Comparison of ENCODE assay signal across 8 mouse cellular contexts in genomic region chr14:47189635-47189955, GRCm38 (mm10). TPM values are rescaled to one million over a fixed set of nuclear protein-coding genes. Genes with fewer than 3 reads are reported as not detected.
A peak's percentile ranks its signal among the peaks of the same experiment; 100 is the strongest.
DNase-seq lines count a peak whose midpoint lies in the region; ATAC-seq and TF ChIP-seq lines count a peak whose summit lies in the region.

No protein-coding gene starts in this region.

- no peaks in the 10 kb centered on the region for H3K9me3 ChIP-seq in kidney, embryonic 15.5 days (replicated peaks)
- H3K9me3 ChIP-seq in embryonic facial prominence, embryonic 10.5 days = no peaks in the 10 kb centered on the region
- H3K9me3 ChIP-seq in midbrain, postnatal 0 days (ENCODE audit: low read length) = no peaks in the 10 kb centered on the region

- WGBS in kidney, embryonic 15.5 days = 15% methylated on average over 8 of the region's 8 CpGs
- 14% methylated on average over 8 of the region's 8 CpGs for WGBS in embryonic facial prominence, embryonic 10.5 days
- 18% methylated on average over 8 of the region's 8 CpGs for WGBS in midbrain, postnatal 0 days

- ATAC-seq in kidney, embryonic 15.5 days (replicated peaks; ENCODE audit: low FRiP score) = no peak; the same call in 1 of the 2 replicates
- peak; percentile 66 for ATAC-seq in inflammation-experienced regulatory T-cells, adult 6 months
- no peak for ATAC-seq in midbrain, postnatal 0 days (ENCODE audit: low FRiP score)

- H3K27me3 ChIP-seq in kidney, embryonic 15.5 days = peaks cover 23% of the 10 kb centered on the region
- peaks cover 36% of the 10 kb centered on the region for H3K27me3 ChIP-seq in embryonic facial prominence, embryonic 10.5 days (replicated peaks; ENCODE audit: low read depth, poor library complexity, severe bottlenecking)
- peaks cover 17% of the 10 kb centered on the region for H3K27me3 ChIP-seq in midbrain, postnatal 0 days (ENCODE audit: insufficient read depth, low read length)

- peak overlapping the region; percentile 74 for H3K4me3 ChIP-seq in kidney, embryonic 15.5 days (replicated peaks)
- peak overlapping the region; percentile 90 for H3K4me3 ChIP-seq in embryonic facial prominence, embryonic 10.5 days
- peak overlapping the region; percentile 87 for H3K4me3 ChIP-seq in midbrain, postnatal 0 days (ENCODE audit: low read depth, low read length)

- no peak for TF ChIP-seq CTCF in midbrain, postnatal 0 days (IDR thresholded peaks at IDR 0.05)

- peaks cover 9% of the 10 kb centered on the region for H3K4me1 ChIP-seq in kidney, embryonic 15.5 days
- H3K4me1 ChIP-seq in embryonic facial prominence, embryonic 10.5 days = peaks cover 11% of the 10 kb centered on the region
- H3K4me1 ChIP-seq in midbrain, postnatal 0 days (ENCODE audit: insufficient read depth, low read length) = peaks cover 7% of the 10 kb centered on the region

- no peaks in the 10 kb centered on the region for H3K36me3 ChIP-seq in kidney, embryonic 15.5 days
- no peaks in the 10 kb centered on the region for H3K36me3 ChIP-seq in embryonic facial prominence, embryonic 10.5 days (replicated peaks)
- H3K36me3 ChIP-seq in midbrain, postnatal 0 days (ENCODE audit: insufficient read depth, low read length) = no peaks in the 10 kb centered on the region

- H3K27ac ChIP-seq in kidney, embryonic 15.5 days = no peak overlapping the region
- H3K27ac ChIP-seq in embryonic facial prominence, embryonic 10.5 days (replicated peaks) = no peak overlapping the region
- H3K27ac ChIP-seq in midbrain, postnatal 0 days (ENCODE audit: low read depth, low read length) = no peak overlapping the region

- DNase-seq in kidney, postnatal 10 days = no peak
- no peak for DNase-seq in embryonic facial prominence, embryonic 10.5 days (ENCODE audit: low spot score)
- no peak for DNase-seq in midbrain, postnatal 0 days (ENCODE audit: low spot score)
- DNase-seq in natural killer cell, adult 2 months (ENCODE audit: low spot score in 2 of 2) = no peak
- no peak for DNase-seq in left cerebral cortex, adult 8-10 months (ENCODE audit: low spot score in 2 of 2)
- DNase-seq in embryo, embryonic 9.5 days (ENCODE audit: extremely low spot score) = no peak

- peak overlapping the region; percentile 34; the same call in 1 of the 2 replicates for H3K9ac ChIP-seq in kidney, embryonic 15.5 days
- no peak overlapping the region; the same call in 1 of the 2 replicates for H3K9ac ChIP-seq in midbrain, postnatal 0 days (replicated peaks; ENCODE audit: low read length, poor library complexity, severe bottlenecking)

- H3K4me2 ChIP-seq in kidney, embryonic 15.5 days = peak overlapping the region; percentile 99
- peak overlapping the region; percentile 92 for H3K4me2 ChIP-seq in midbrain, postnatal 0 days (ENCODE audit: low read depth, low read length, poor library complexity, severe bottlenecking)

RNA-seq across cellular contexts. Expression of gene Gch1, which starts 0.4 kb away (rescaled TPM):
- 2.4 and 4.1 TPM in 2 replicates for polyA plus RNA-seq in kidney, embryonic 15.5 days (2015; fragmentation: Nextera tagmentation; extraction: Ambion mirVana)
- 0.57 and 1.1 TPM in 2 replicates for polyA plus RNA-seq in embryonic facial prominence, embryonic 10.5 days (2016; fragmentation: Nextera tagmentation; extraction: Ambion mirVana)
- 1 to 10 TPM; 2.3 to 4.1 (median 3.8) TPM for polyA plus RNA-seq in inflammation-experienced regulatory T-cells, adult 6 months (2017; shearing (Covaris generic))
- 8.8 and 9.4 TPM in 2 replicates for total RNA-seq in midbrain, postnatal 0 days (2014; rRNA removed)
- 5.3 and 6.9 TPM in 2 replicates for polyA plus RNA-seq in midbrain, postnatal 0 days (2015; fragmentation: Nextera tagmentation; extraction: Ambion mirVana)
- total RNA-seq in left cerebral cortex, adult 8-10 months (2022) = 1 to 10 TPM in 2 of 4 experiments, under 1 TPM in 2; 0.63 to 1.1 (median 1.0) TPM
